Mouse (Mus musculus): Measurements from ENCODE around the gene Foxj2.

Gene Foxj2

DNA sequence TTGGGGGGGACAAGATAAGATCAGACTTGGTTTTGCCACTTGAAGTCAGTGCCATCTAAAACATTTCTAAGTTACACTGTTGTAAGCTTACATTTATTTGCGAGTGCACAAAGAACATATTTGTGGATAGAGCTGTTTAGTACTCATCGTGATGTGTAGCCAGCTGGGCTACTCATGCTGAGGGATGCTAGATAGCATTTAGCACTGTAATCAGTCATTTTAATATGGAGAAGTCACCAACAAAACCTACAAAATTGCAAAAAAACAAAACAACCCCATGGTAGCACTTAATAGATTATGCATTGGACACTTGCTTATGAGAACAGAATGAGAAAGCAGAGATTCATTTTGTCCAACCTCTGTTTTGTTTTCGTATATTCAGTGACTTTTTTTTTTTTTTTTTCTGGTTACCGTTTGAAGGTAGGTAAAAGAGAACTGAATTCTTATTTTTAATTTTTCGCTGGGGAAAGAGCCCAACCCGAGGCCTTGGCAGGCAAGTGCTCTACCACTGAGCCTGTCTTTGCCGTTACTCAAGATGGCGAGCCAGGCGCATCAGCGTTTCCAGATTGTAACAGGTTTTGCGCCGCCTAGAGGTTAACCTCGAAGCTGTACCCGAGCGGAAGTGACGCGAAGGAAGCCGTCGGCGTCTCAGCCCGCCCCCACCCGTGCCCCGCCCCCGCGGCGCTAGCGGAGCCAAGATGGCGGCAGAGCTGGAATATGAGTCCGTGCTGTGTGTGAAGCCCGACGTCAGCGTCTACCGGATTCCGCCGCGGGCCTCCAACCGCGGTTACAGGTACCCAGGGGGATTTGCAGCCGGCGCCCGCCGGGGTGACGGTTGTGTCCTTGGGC is 54.4 kb downstream of the Foxj2 start, which contains the start of gene Necap1:
Necap1 (plus strand) TSS at position 604 of the 849 bp plus-strand sequence.
- DNase-seq (ENCODE audit: extremely low spot score): peak; percentile 95

DNA sequence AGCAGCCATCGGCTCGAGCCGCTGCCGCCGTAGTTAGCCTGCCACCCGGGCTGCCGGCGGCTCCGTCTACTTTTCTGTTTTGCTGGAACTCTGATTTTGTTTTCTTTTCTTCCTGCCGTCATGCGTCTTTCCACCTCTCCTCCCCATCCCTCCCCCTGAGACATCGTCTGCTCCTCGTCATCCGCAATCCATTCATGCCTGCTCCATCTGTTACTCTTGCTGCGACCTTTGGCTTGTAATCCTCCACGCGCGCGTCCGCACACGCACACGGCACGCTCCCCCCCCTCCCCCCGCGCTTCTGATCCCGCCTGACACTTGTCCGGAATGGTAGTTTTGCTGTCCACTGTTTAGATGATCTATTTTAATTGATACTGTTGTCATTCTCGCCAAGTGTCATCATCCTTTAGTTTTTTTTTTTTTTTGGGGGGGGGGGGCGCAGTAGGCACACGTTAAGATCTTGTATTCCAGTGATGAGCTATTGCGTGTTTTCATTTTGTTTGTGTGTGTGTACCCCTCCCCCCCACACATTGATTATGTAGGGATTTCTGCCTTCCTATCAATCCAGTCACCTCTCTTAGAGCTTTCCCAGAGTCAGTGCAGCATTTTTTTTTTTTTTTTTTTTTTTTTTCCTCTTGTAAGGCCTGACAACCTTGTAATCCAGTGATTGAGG is 55.1 kb downstream of the Foxj2 start:
- no peak for DNase-seq (ENCODE audit: extremely low spot score)

DNA sequence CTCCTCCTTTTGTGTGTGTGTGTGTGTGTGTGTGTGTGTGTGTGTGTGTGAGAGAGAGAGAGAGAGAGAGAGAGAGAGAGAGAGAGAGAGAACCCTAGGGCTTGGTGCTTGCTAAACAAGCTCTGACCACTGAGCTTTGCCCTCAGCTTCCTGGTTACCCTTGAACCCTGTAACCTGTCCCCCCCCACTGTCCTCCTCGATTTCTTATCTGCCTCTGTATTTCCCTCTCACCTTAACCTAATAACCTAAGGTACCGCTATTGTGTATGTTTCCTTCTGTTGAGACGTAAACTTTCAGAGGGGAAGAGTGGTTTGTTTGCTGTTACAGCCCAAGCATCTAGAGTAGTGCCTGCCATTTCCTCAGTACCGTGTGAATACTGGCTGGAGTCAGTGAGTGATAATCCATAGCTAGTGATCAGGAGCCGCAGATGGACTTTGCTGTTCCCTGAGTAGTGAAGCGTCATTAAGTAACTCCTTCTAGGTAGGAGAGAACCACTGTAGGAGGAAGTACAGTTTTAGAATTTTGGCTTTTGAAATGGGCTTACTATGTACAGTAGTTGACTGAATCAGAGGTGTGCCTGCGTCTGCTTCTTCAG is 59.5 kb downstream of the Foxj2 start:
- no peak for DNase-seq (ENCODE audit: extremely low spot score)

DNA sequence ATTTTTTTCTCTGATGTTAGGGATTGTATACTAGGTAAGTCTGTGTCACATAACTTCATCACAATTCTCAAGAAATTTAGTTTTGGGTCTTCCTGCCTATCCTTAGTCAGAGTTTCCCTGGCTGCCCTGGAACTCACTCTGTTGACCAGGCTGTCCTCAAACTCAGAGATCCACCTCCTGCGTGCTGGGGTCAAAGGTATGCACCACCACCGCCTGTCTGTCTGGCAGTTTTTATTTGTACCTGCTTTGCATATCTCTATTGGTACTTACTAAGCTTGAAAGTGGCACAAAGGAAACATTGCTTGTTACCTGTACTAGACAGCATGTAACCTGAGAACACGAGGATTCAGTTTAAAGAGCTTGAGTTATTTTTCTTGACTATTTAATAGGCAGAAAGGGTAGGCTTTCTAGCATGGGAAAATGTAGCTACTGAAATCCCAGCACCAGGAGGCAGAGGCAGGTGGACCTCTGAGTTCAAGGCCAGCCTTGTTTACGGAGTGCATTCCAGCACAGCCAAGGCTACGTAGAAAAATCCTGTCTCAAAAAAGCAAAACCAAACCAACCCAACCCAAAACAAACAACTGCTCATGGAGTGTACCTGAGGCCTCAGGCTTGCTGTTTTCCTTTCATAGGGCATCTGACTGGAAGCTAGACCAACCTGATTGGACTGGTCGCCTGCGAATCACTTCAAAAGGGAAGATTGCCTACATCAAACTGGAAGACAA is 60.2 kb downstream of the Foxj2 start:
- no peak for DNase-seq (ENCODE audit: extremely low spot score)

DNA sequence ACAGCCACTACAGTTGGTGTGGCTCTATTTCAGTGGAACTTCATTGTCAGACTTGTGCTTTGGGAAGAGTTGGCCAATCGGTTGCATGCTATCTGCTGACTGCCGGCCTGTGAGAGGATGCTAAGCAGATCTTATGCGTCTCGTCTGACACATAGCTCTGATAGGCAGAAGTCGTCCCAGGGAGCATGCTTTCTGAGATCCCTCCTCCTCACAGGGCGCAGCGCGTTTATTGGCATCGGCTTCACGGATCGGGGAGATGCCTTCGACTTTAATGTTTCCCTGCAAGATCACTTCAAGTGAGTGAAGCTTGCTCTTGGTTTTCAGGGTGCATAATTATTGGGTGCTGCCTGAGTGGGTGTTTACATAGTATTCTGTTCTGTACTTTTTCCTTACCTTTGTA is 61.6 kb downstream of the Foxj2 start:
- no peak for DNase-seq (ENCODE audit: extremely low spot score)

DNA sequence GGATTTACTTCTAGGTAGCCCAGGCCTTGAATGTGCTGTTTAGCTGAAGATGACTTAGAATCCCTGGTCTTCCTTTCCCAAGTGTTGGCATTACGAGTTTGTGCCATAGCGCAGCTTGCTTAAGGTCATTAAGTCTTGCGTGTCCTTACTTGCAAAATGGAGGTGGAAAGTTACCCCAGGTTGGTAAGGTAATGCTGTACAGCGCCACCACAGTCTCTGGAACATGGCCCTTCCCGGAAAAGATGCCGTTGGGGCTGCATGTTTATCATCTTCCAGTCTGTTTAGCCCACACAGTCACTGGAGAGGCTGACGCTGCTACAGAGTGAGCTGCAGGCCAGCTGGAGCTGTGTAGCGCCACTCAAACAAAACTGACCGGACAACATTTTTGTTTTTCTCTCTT is 63.9 kb downstream of the Foxj2 start:
- DNase-seq (ENCODE audit: extremely low spot score): no peak

DNA sequence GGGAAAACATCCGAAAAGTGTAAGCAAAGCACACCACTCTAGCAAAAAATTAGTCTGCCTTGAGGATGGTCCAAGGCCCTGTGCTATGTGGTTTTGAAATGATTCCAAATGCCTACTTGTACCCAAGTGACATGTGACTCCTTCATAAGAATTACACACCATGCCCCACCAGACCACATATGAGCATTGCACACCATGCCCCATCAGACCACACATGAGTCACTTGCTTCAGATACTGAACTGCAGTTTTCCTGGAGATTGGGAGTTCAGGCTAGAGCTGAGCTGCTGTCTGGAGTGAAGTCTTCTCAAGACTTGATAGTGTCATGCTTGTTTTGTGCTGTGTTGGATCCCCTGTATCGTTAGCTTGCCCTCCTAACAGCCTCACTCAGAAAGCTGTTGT is 69.9 kb downstream of the Foxj2 start:
- DNase-seq (ENCODE audit: extremely low spot score): no peak

DNA sequence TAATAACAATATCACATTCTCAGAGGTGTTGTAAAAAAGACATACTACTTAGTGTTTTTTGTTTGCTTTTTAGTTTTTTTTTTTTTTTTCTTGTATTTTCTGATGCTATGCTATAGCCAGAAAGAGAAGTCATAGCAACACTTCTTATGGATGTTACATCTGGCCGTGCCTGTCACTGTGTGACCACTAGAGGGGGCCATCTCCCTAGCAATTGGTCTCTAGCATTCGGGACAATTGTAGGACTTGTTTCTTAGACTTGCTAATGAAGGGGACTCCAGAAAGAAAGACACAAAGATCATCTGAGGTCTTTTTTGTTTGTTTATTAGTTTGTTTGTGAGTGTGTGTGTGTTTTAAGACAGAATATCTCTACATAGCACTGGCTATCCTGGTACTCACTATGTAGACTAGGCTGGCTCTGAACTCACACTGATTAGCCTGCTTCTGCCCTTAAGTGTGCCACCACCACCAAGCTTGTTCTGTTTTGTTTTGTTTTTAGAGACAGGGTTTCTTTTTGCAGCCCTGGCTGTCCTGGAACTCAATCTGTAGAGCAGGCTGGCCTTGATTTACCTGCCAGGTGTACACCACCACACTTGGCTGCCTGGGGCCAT is 72.8 kb downstream of the Foxj2 start:
- DNase-seq (ENCODE audit: extremely low spot score): peak; percentile 55
